Mouse (Mus musculus) retina, adult 2 months (tissue): ENCODE results near the gene Grik3.
"Not testable (repeated sequence)": the region's sequence is repeated elsewhere in the genome, so short reads cannot be mapped to it uniquely, and the experiment has no call there.

Source experiments
- DNase-seq: peaks from one replicate; pipeline ENCODE4 v3.0.0-alpha.2; 2012; ENCODE audit warnings: low read depth, low spot score

Grik3 gene

DNA sequence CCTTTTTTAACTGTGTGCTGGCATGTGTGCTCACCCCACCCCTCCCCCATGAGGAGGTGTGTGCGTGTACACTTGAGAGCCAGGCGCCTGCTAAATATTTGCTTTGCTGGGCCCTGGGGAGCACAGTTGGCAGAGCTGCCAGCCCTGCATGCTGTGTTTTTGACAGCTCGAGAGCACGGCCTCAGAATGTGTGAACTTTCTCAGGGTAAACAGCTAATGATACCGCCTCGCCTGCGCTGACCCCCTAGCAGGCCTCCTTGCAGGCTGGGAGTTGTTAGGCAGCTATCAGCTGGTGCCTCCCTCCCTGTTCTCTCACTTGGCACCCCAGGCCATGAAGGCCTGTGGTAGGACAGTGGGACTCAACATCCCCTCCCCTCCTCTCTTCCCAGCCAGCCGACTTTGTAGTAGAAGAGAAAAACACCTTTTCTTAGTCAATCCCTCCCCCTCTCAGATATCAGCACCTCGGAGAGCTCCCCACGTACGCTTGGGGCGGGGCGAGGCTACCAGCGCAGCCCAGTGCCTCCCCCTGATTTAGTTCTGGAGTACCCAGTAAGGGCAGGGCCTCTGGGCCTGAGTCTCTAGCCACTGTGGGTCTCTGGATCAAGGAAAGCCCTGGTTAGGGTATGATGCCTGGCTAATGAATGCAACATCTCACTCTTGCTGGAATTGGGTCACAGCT, 99.9 kb downstream of the Grik3 start:
- DNase-seq = no peak

DNA sequence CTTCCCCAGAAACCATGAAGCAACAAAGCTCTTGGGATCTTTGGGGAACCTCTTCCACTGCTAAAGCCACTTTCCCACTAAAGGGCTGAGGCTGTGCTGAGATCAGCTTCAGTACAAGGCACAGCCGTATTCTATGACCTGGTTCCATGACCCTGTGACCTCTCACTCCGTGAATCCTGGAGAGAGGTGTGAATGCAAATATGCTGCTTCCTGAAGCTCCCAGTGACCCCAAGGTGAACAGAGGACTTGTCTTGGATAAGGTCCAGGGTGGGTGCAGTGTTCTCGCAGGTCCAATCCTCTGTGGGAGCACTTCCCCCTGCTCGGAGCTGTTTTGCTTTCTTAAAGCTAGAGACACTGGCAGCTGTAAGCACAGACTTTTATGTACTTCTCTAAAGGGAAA, 102.2 kb downstream of the Grik3 start:
- DNase-seq = no peak

DNA sequence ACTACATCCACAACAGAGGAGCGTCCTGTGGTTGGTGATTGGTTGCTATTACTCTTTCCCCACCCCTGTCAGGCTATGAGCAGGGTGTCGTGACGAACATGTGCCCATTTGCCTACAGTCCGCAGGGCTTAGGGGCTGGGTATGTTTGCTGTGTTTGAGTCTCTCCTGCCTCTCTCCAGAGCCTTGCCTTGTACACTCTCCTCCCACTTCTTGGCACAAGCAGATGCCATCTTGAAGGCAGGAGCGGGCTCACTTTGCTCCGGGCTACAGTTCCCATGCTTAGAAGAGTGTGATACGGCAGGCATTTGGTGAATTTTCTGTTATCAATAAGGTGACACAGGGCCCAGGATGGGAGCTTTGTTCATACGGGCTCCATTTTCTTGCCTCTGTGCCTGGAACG, 104.5 kb downstream of the Grik3 start:
- no peak for DNase-seq

GRCm38 (mm10) chr4:125598677-125599076, 108.2 kb downstream of the Grik3 start:
- no peak for DNase-seq

DNA sequence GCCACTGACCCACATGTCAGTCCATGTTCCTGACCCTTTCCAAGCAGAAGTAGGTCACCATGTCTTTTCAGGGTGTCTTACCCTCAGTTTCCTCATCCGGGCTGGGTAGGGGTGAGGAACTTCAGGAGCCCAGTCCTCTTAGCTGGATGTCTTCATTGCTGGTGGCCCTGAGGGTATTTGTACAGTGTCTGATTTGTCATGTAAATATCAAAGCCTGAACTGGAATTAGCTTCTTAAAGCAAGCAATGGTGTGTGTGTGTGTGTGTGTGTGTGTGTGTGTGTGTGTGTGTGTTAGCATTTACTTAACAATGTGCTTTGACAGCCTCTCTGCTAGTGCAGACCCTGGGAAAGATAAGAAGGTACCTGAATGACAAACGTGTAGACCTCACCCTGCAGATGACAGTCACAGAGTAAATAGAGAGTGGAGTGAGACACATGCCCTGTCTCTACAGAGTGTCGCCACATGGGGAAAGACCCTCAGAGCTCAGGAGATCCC, 109.1 kb downstream of the Grik3 start:
- DNase-seq = no peak

DNA sequence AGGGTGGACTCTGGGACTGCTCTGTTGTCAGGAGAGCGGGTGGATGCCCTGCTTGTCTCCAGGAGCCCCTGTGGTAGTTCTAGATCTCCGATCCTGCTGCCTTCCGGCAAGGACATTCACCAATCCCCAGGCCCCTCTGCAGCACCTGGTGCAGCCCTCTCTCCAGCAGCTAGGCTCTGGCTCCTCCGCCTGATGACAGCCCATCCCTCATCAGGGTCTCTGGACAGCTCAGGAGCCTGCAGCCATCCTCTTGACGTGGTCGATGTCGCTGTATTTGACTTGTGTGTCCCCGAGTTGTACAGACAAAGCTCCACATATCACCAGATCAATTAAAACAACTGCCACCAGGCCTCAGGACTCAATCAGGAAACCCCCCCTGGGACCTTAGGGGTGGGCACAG, 110.1 kb downstream of the Grik3 start:
- DNase-seq = no peak

DNA sequence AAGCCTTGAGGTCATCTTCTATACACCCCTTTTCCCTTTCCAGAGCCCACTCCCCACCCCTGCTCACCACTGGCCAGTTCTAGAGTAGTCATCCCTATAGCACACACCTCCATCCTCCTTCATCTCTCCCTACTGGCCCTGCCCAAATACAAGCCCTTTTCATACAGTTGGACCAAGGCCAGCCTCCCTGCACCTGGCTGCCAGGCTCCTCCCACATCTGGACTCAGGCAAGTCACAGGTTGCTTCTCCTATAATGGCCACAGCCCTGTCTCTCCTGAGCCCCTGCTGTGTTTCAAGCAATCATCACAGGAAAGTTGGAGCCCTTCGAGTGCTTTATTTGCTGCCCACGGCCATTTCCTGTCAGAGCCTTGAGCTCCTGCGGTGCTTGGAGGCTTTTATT, 110.8 kb downstream of the Grik3 start:
- no peak for DNase-seq

- DNase-seq = no peak
Measured at GRCm38 (mm10) chr4:125604494-125604893, 114.0 kb downstream of the Grik3 start.

GRCm38 (mm10) chr4:125606147-125606546, 115.6 kb downstream of the Grik3 start:
- DNase-seq = no peak

- DNase-seq = no peak
Measured at GRCm38 (mm10) chr4:125607397-125608042, 117.0 kb downstream of the Grik3 start.

DNA sequence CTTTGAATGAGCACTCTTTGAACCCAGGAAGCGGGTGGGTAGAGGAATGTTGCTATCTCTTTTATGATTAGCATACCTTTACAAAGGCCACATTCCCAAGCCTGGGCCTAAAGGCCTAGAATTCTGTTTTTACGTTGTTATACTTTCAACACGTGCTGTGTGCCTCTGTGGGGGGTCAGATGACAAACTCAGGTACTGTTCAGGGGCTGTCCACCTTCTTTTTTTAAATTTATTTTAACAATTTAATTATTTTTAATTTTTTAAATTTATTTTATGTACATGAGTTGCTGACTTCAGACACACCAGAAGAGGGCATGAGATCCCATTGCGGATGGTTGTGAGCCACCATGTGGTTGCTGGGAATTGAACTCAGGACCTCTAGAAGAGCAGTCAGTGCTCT, 118.4 kb downstream of the Grik3 start:
- DNase-seq = not testable (repeated sequence)

- no peak for DNase-seq
Measured at GRCm38 (mm10) chr4:125609320-125610306, 119.1 kb downstream of the Grik3 start.

- no peak for DNase-seq
Measured at GRCm38 (mm10) chr4:125617851-125618250, 127.4 kb downstream of the Grik3 start.

DNA sequence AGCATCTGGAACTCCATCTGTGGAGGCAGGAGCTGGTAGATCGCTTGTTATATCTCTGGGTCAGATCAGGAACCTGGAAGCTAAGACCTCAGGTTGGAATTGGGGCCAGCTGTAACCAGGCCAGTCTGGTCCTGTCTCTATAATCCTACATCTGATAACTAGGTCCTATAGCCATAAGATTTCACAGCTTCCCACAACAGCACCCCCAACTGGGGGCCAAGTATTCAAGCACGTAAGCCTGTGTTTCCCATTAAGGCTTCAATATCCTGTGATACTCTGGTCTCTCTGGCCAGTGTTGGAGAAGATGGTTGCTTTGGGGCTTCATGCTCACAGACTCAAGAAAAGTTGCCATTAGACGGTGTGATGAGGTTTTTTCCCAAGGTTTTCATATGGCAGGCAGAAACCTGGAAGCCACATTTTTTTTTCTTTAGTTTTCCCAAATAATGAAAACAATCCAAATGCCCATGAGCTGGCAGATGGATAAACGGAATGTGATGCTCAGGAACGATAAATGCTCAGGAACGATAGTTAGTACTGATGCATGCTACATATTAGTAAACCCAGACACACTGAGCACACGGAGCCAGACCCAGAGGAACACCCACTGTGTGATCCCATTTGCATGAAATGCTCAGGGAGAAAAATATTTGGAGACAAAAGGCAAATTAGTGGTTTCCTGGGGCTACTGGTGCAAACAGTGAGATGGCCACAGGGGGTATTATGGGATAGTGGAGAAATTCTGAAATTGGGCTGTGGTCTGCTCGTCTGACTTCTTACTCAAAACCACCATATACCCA, 128.2 kb downstream of the Grik3 start:
- no peak for DNase-seq

DNA sequence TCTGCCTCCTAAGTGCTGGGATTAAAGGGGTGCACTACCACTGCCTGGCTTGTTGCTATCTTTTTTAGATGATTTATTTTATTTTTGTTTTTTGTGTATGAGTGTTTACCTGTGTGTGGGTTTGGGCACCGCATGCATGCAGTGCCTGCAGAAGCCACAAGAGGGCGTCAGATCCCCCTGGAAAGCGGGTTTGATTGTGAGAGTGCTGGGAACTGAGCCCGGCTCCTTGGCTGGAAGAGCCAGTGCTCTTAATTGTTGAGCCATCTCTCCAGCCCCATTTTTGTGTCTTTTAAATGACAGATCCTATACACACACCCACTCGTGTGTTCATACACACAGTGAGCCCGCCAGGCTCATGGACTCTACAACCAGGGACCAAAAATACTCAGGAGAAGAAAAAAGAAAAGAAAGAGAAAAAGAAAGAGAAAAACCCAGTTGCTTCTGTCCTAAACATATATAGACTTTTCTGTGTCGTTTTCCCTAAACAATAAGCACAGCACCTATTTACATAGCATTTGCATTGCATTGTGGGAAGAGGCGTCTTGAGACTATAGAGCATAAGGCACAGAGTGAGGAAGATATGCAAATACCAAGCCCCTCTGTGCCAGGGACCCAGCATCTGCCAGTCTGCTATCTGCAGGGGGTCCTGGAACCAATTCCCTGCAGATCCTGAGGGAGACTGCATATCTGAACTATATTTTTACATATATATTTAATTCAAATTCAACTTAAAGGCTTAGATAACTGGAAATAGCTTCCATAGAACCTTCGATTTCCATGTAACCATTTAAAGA, 134.6 kb downstream of the Grik3 start:
- no peak for DNase-seq

DNA sequence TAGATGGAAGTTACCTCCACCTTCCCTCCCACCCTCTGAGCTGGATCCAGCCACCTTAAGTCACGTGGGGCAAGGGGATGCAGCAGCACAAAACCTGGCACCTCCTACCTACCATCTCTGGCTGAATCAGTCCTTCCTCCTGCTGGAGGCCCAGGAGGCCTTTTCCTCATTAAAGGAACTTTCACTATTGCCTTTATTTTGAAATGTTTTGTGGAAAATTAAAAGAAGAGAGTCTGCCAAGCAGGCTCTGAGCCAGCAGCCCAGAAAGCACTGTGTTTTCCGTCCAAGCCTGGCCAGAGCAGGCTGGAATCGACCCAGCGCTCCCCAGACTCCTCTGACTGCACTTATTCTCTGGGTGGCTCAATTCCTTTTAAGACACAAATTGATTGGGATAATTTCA, 139.0 kb downstream of the Grik3 start:
- DNase-seq = peak; percentile 6

GRCm38 (mm10) chr4:125635037-125635436, 144.5 kb downstream of the Grik3 start:
- no peak for DNase-seq

DNA sequence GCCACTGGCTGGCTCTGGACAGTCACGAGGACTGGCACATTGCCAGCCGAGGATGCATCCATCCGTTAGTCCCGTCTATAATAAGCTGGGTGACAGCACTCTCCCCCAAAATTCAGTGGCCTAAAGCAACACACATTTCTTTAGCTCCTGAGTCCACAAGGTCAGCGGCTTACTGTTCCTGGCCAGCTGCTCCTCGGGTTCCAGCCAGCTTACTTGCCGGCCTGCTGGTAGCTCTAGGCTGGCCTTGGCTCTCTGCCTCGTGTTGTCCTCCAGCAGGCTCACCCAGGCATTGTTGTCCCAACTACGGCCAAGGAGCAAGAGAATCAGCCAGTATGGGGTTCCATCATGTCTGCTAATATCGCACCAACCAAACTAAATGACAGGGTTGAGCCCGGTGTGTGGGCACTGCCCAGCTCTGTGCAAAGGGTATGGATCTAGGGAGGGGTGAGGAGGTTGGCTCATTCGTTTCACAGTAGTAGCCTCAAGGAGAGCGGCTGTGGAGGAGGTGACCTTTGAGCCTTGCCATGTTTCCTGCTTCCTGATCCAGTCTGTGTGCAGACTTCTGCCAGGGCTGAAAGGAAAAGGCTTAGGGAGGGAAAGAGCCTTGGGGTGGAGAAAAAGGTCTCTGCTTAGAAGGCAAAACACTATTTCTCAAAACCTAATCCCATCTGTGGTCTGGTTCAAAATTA, 146.3 kb downstream of the Grik3 start:
- DNase-seq = no peak

DNA sequence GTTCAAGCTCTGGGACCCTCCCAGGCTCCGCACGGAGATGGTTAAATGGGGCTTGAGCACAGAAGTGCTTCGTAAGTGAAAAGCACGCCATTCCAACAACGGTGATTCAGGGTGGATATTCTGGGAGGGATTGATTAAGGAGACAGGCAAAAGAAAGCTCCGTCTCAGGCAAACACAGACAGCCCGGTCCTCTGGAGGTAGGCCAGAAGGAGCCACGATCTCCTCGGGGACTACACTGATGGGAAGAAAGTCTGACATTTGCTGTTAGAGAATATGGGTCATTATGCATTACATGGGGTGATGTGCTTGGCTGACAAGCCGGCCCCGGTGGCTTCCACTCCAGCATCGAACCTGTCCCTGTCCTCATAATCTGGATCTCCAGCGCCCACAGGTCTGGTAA, 146.9 kb downstream of the Grik3 start:
- no peak for DNase-seq

- no peak for DNase-seq
Measured at GRCm38 (mm10) chr4:125640520-125640919, 150.0 kb downstream of the Grik3 start.
